Mouse (Mus musculus) lung, postnatal 4 days (tissue): Measurements from ENCODE around the gene Zbtb2.

ENCODE experiments used
- DNase-seq, 2 experiments: peaks; one replicate each; pipeline ENCODE4 v3.0.0; 2021

Zbtb2 gene

GRCm38 (mm10) chr10:4332228-4332979 is 55.5 kb downstream of the Zbtb2 start:
- DNase-seq = no peak

GRCm38 (mm10) chr10:4327716-4328115 is 60.2 kb downstream of the Zbtb2 start:
- DNase-seq = no peak

GRCm38 (mm10) chr10:4325562-4325961 is 62.3 kb downstream of the Zbtb2 start:
- peak in 1 of 2 experiments; percentile 38 for DNase-seq

- DNase-seq = no peak
Observed at GRCm38 (mm10) chr10:4323885-4324284, 64.0 kb downstream of the Zbtb2 start.
